Mouse (Mus musculus) neural tube, embryonic 11.5 days (tissue): ENCODE measurements around the gene Slc1a7. TPM values are rescaled to one million over a fixed set of nuclear protein-coding genes. Genes with fewer than 3 reads are reported as not detected.

Experiments
- ATAC-seq: fragments of 200-750 bp; cut with Nextera tagmentation; 2 replicates; pipeline ENCODE4 v1.8.0; 2017; ENCODE audit warnings: moderate number of reproducible peaks, mild to moderate bottlenecking, moderate TSS enrichment, moderate library complexity; ENCODE audit not compliant: insufficient read depth, low FRiP score, low TSS enrichment
- DNase-seq: peaks from one replicate; pipeline ENCODE4 v3.0.0-alpha.2; 2015; ENCODE audit warnings: low spot score
- H3K27ac ChIP-seq: fragments of 300-500 bp; sonication (generic); 2 replicates; pipeline ENCODE4 v1.5.1; 2014; ENCODE audit warnings: low read depth, mild to moderate bottlenecking, low read length
- H3K27me3 ChIP-seq: fragments of 300-500 bp; sonication (generic); 2 replicates; pipeline ENCODE4 v1.6.1; 2014; ENCODE audit warnings: mild to moderate bottlenecking, low read length, mixed read lengths; ENCODE audit not compliant: control insufficient read depth, insufficient read depth
- H3K36me3 ChIP-seq: fragments of 300-500 bp; sonication (generic); 2 replicates; pipeline ENCODE4 v1.6.1; 2014; ENCODE audit warnings: mild to moderate bottlenecking, low read length, moderate library complexity, mixed read lengths; ENCODE audit not compliant: control insufficient read depth, insufficient read depth
- H3K4me1 ChIP-seq: fragments of 300-500 bp; sonication (generic); 2 replicates; pipeline ENCODE4 v1.6.1; 2014; ENCODE audit warnings: low read length, mixed read lengths; ENCODE audit not compliant: control insufficient read depth, insufficient read depth
- H3K4me2 ChIP-seq: fragments of 300-500 bp; sonication (generic); 2 replicates; pipeline ENCODE4 v1.6.1; 2014; ENCODE audit warnings: low read depth, mild to moderate bottlenecking, moderate library complexity
- H3K4me3 ChIP-seq: fragments of 300-500 bp; sonication (generic); 2 replicates; pipeline ENCODE4 v1.5.1; 2014; ENCODE audit warnings: low read depth, low read length
- H3K9ac ChIP-seq: fragments of 300-500 bp; sonication (generic); 2 replicates; pipeline ENCODE4 v1.6.1; 2014; ENCODE audit warnings: mild to moderate bottlenecking, low read length
- H3K9me3 ChIP-seq: fragments of 300-500 bp; sonication (generic); 2 replicates; pipeline ENCODE4 v1.6.1; 2016; ENCODE audit warnings: low read length; ENCODE audit not compliant: control insufficient read depth
- WGBS: fragments of 180-500 bp; shearing (Covaris S2); extraction: QIAGEN DNeasy Blood & Tissue Kit; methylation state at CpG from one replicate; pipeline ENCODE4 v1.1.7; 2014; 5-methylcytosine and 5-hydroxymethylcytosine counted together
- polyA plus RNA-seq: library from polyadenylated mRNA; unstranded; fragments of >200 nt; fragmentation: Nextera tagmentation; extraction: Ambion mirVana; gene quantifications from 2 replicates; pipeline ENCODE4 v1.2.1, GENCODE M21; 2014

The Slc1a7 gene
- polyA plus RNA-seq, 1 experiment from 2014 or later = not detected

DNA sequence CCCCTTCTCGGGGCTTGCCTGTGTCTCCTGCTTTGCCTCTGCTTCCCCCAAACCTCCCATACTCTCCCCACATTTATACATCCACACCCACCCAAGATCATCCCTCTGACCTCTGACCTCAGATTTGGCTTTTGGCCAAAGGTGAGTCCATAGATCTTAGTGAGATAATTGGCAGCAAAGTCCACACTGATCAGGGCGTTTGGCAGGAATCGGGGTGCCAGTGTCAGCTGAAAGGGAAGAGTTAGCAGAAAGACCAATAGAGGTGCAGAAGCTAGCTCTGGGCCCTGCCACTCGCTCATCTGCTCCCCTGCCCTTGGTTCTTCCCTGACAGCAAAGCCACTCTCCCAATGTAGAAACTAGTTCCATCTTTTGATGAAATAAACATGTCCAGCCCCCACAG, 55.1 kb downstream of the Slc1a7 start:
- Histone ChIP-seq H3K36me3 (no peaks in the 10 kb centered on the region), H3K4me1 (no peaks in the 10 kb centered on the region), H3K9ac (no peak overlapping the region), H3K27me3 (no peaks in the 10 kb centered on the region), H3K9me3 (no peaks in the 10 kb centered on the region), H3K27ac (no peak overlapping the region), H3K4me2 (no peak overlapping the region), H3K4me3 (no peak overlapping the region)
- DNase-seq (no peak), ATAC-seq (no peak)
- 83% methylated on average over 4 of the region's 4 CpGs for WGBS

- H3K9me3 ChIP-seq = no peaks in the 10 kb centered on the region
- WGBS = 73% methylated on average over 5 of the region's 5 CpGs
Observed at GRCm38 (mm10) chr4:108024641-108025040, 56.5 kb downstream of the Slc1a7 start.

GRCm38 (mm10) chr4:108025269-108025668, 57.1 kb downstream of the Slc1a7 start:
- Histone ChIP-seq H3K36me3 (no peaks in the 10 kb centered on the region), H3K4me2 (no peak overlapping the region), H3K4me3 (no peak overlapping the region), H3K9me3 (no peaks in the 10 kb centered on the region), H3K27ac (no peak overlapping the region), H3K27me3 (peaks cover 5% of the 10 kb centered on the region), H3K9ac (no peak overlapping the region), H3K4me1 (no peaks in the 10 kb centered on the region)
- DNase-seq = no peak
- 4% methylated on average over 10 of the region's 10 CpGs for WGBS
- no peak for ATAC-seq

More at GRCm38 (mm10) chr4:108024641-108025040, 56.5 kb downstream of the Slc1a7 start:
- no peak overlapping the region for H3K4me2 ChIP-seq
- no peaks in the 10 kb centered on the region for H3K4me1 ChIP-seq
- no peak overlapping the region for H3K9ac ChIP-seq
- no peak for DNase-seq
- H3K27ac ChIP-seq = no peak overlapping the region
- no peaks in the 10 kb centered on the region for H3K27me3 ChIP-seq
- no peak for ATAC-seq
- no peak overlapping the region for H3K4me3 ChIP-seq
- H3K36me3 ChIP-seq = no peaks in the 10 kb centered on the region

DNA sequence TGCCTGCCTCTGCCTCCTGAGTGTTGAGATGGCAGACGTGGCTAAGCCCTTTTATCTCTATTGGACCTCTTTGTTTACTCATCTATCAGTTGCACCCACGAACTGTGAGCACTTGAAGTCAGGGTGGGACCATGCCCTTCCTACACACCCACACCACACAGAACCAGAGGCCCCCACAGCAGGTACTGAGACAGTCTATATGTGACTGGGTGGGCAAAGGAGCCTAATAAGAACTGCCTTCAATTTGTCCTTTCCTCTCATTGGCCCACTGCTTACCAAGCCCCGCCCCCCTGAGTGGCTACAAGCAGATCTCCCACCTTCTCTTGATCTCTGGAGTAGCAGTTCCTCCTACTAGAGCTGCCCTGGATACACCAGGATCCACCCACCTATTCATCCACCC, 58.1 kb downstream of the Slc1a7 start:
- no peaks in the 10 kb centered on the region for H3K36me3 ChIP-seq
- DNase-seq (no peak), ATAC-seq (no peak)
- H3K4me1 ChIP-seq = no peaks in the 10 kb centered on the region; the same call in 1 of the 2 replicates
- no peak overlapping the region for H3K9ac ChIP-seq
- H3K9me3 ChIP-seq = no peaks in the 10 kb centered on the region
- H3K27ac ChIP-seq = no peak overlapping the region
- 39% methylated on average over 3 of the region's 3 CpGs for WGBS
- peaks cover 15% of the 10 kb centered on the region for H3K27me3 ChIP-seq
- no peak overlapping the region for H3K4me2 ChIP-seq
- no peak overlapping the region for H3K4me3 ChIP-seq

DNA sequence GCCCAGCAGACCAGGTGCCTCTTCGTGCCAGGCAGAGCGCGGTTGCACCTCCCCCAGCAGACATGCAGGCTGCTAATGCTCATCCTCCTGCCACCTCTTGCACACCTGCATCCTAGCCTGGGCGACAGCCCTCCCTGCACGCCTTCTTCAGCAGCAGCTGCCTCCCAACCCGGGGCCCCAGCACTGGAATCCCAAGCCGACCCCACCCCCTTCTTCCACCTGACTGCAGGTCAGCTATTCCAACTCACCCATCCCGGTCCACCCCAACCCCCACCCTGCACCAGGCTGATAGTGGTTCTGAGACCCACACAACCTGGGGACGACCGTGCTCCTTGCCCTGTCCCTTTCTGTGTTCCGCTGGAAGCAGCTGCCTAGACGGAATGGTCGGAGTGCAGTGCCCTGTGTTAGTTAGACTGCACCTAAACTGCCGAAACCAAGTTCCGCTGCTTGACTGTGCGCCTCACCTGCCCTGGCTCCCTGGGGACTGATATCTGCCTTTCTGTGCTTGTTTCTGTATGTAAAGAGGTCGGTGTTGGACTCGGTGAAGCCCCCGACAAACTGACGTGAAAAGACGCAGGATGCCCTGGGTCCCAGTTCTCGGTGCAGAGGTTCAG, 62.9 kb downstream of the Slc1a7 start:
- ATAC-seq (no peak), DNase-seq (no peak)
- H3K36me3 ChIP-seq = no peaks in the 10 kb centered on the region
- H3K9me3 ChIP-seq = no peaks in the 10 kb centered on the region
- H3K27me3 ChIP-seq = peaks cover 32% of the 10 kb centered on the region
- peak overlapping the region; percentile 40 for H3K4me3 ChIP-seq
- H3K4me2 ChIP-seq = peak overlapping the region; percentile 72
- no peak overlapping the region for H3K27ac ChIP-seq
- WGBS = 3% methylated on average over 22 of the region's 22 CpGs
- H3K4me1 ChIP-seq = peaks cover 3% of the 10 kb centered on the region; the same call in 1 of the 2 replicates
- H3K9ac ChIP-seq = no peak overlapping the region; the same call in 1 of the 2 replicates

DNA sequence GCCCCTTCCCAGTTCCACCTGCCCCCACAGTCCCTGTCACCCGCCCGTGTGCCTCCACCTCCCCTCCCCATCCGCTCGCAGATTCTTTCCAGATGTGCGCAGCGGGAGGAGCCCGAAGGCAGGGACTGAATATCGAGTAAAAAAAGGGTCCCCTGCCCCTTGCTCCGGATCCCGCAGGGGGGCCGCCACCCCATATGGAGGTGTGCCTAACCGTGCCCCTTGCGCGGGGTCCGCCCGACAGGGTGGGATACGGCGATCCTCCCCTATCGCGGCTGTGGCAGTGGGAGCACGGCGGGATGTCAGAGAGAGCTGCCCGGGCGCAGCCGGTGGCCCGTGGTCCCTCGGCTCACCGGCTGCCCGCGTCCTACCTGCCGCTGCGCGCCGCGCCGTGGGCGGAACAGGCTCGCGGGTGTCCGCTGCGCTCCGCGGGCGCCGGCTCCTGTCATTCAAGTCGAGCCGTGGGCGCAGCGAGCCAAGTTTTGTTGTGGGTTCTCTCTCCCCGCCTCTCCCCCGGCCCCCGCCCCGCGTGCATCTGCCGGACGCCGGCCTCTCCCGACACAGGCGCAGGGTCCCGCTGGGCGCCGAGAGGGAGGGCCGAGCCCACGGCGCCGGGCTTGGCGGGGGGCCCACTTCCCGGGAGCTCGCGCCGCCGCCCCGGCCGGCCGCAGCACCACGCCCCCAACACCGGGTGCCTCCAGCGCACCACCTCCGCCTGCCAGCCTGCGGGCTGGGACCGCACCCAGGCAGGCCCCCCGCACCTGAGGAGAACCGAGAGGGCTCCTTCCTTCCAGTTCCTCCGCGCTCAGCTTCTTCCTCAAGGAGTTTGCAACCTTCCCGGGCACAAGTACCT, 63.6 kb downstream of the Slc1a7 start:
- peak overlapping the region; percentile 35 for H3K9ac ChIP-seq
- H3K27ac ChIP-seq = no peak overlapping the region
- peaks cover 3% of the 10 kb centered on the region; the same call in 1 of the 2 replicates for H3K4me1 ChIP-seq
- ATAC-seq (no peak), DNase-seq (peak; percentile 23)
- H3K4me2 ChIP-seq = peak overlapping the region; percentile 72
- peaks cover 32% of the 10 kb centered on the region for H3K27me3 ChIP-seq
- H3K36me3 ChIP-seq = no peaks in the 10 kb centered on the region
- H3K4me3 ChIP-seq = peak overlapping the region; percentile 40
- 1% methylated on average over 61 of the region's 86 CpGs for WGBS
- H3K9me3 ChIP-seq = no peaks in the 10 kb centered on the region

- H3K36me3 ChIP-seq = no peaks in the 10 kb centered on the region
- peak overlapping the region; percentile 40 for H3K4me3 ChIP-seq
- no peak overlapping the region for H3K9ac ChIP-seq
- no peaks in the 10 kb centered on the region for H3K9me3 ChIP-seq
- ATAC-seq (no peak), DNase-seq (no peak)
- no peak overlapping the region for H3K27ac ChIP-seq
- H3K27me3 ChIP-seq = peaks cover 32% of the 10 kb centered on the region
- WGBS = 24% methylated on average over 11 of the region's 11 CpGs
- H3K4me1 ChIP-seq = peaks cover 3% of the 10 kb centered on the region; the same call in 1 of the 2 replicates
- H3K4me2 ChIP-seq = peak overlapping the region; percentile 72
Observed at GRCm38 (mm10) chr4:108032352-108032849, 64.3 kb downstream of the Slc1a7 start.

DNA sequence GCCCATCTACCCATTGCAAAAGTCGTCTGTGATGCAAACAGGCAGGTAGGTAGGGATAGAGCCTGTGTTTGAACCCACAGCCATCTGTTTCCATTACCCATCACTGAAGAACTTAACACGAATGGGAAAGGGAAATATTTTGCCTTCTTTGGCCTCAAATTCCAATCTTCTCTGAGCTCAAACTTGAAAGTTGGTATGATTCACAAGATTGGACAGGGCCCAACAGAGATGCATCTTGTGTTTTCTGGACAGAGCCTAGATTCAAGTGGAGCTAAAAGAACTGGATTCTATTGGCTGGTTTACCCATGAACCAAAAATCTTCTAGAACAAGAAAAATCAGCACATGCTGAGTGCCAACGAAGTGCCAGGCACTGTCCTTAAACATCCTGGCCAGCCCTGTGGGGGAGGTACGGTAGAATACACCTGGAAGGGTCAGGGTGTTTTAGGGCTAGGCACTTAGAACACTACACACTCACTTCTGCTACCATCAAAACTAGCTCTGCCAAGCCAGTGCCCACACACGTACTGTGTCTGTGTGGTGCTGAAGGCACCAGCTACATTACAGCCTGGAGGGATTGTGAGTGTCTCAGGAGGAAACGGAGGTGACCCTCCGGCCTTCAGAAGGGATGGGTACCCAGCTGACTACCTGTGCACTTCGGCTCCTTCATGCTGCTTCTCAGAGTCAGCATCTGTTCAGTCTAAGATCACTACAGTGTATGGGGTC, 65.1 kb downstream of the Slc1a7 start:
- Histone ChIP-seq H3K27ac (no peak overlapping the region), H3K36me3 (no peaks in the 10 kb centered on the region), H3K9ac (no peak overlapping the region), H3K4me3 (no peak overlapping the region), H3K27me3 (peaks cover 32% of the 10 kb centered on the region), H3K9me3 (no peaks in the 10 kb centered on the region), H3K4me2 (no peak overlapping the region), H3K4me1 (peaks cover 3% of the 10 kb centered on the region; the same call in 1 of the 2 replicates)
- DNase-seq (no peak), ATAC-seq (no peak)
- 80% methylated on average over 8 of the region's 8 CpGs for WGBS
